Mouse (Mus musculus) small intestine, adult 2 months (tissue): ENCODE results near the gene Ncoa3. TPM values are rescaled to one million over a fixed set of nuclear protein-coding genes. Genes with fewer than 3 reads are reported as not detected.
A peak's percentile ranks its signal among the peaks of the same experiment; 100 is the strongest.

Source experiments
- H3K27ac ChIP-seq: fragments of 200-500 bp; 2 replicates; pipeline ENCODE4 v1.5.1; 2012; ENCODE audit warnings: low read depth, low read length, control low read depth, inconsistent platforms; ENCODE audit not compliant: insufficient read depth
- H3K27me3 ChIP-seq: fragments of 200-500 bp; 2 replicates; pipeline ENCODE4 v1.6.1; 2012; ENCODE audit warnings: mild to moderate bottlenecking, moderate library complexity, low read length, inconsistent platforms; ENCODE audit not compliant: control insufficient read depth, insufficient read depth
- H3K36me3 ChIP-seq: fragments of 200-500 bp; 2 replicates; pipeline ENCODE4 v1.6.1; 2012; ENCODE audit warnings: mild to moderate bottlenecking, low read length, control low read depth, inconsistent platforms; ENCODE audit not compliant: control insufficient read depth, insufficient read depth
- H3K4me1 ChIP-seq: fragments of 200-500 bp; 2 replicates; pipeline ENCODE4 v1.6.1; 2012; ENCODE audit warnings: low read length, inconsistent platforms, mixed read lengths; ENCODE audit not compliant: control insufficient read depth, insufficient read depth, insufficient read length
- H3K4me3 ChIP-seq: fragments of 200-500 bp; 2 replicates; pipeline ENCODE4 v1.5.1; 2012; ENCODE audit warnings: low read depth, mild to moderate bottlenecking, control low read depth, inconsistent platforms, low read length, moderate library complexity
- CTCF ChIP-seq: fragments of 200-500 bp; IDR thresholded peaks from 2 replicates; pipeline ENCODE4 v1.5.1; 2012; ENCODE audit warnings: low read depth, mild to moderate bottlenecking, control low read depth, inconsistent platforms, low read length, moderate library complexity, mixed read lengths; ENCODE audit not compliant: insufficient replicate concordance, insufficient read length; ENCODE audit errors: extremely low read depth
- POLR2A ChIP-seq: fragments of 200-500 bp; IDR thresholded peaks from 2 replicates; pipeline ENCODE4 v1.6.1; 2012; ENCODE audit warnings: low read depth, mild to moderate bottlenecking, control low read depth, inconsistent platforms, low read length, moderate library complexity
- WGBS: fragments of 180-500 bp; shearing (Covaris S2); methylation state at CpG from one replicate; pipeline ENCODE4 v1.1.7; 2018; 5-methylcytosine and 5-hydroxymethylcytosine counted together
- polyA plus RNA-seq: library from polyadenylated mRNA; depleted of rRNA; stranded (reverse); fragments of >200 nt; gene quantifications from 2 replicates; pipeline ENCODE4 v1.2.3, GENCODE M21; 2012

Ncoa3 gene
- polyA plus RNA-seq, 1 experiment, result 20.1 TPM

DNA sequence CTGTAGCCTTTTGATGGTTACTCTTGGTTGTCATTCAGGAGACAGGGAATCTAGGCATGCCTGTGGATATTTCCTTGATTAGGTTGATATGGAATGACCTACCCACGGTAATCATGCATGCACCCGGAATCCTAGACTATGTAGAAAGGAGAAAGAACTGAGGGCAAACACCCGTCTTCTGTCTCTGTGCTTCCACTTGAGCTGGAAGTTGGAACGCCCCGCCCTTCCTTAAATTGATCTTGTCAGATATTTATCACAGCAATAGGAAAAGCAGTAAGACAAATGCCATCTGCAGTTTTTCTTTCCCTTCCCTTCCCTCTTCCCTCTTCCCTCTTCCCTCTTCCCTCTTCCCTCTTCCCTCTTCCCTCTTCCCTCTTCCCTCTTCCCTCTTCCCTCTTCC is 33.5 kb downstream of the Ncoa3 start:
- H3K4me1 ChIP-seq, result peaks cover 33% of the 10 kb centered on the region; the same call in 1 of the 2 replicates
- no peak overlapping the region for H3K4me3 ChIP-seq
- H3K36me3 ChIP-seq, result no peaks in the 10 kb centered on the region
- no peaks in the 10 kb centered on the region for H3K27me3 ChIP-seq
- TF ChIP-seq POLR2A, result no peak
- WGBS, result 42% methylated on average over 5 of the region's 5 CpGs
- no peak overlapping the region for H3K27ac ChIP-seq

- WGBS, result 81% methylated on average over 3 of the region's 3 CpGs
These were observed 35.4 kb downstream of the Ncoa3 start for GRCm38 (mm10) chr2:166027834-166028233.

GRCm38 (mm10) chr2:166029232-166029631 is 36.8 kb downstream of the Ncoa3 start:
- H3K36me3 ChIP-seq, result no peaks in the 10 kb centered on the region
- no peak overlapping the region for H3K4me3 ChIP-seq
- H3K27me3 ChIP-seq, result no peaks in the 10 kb centered on the region
- TF ChIP-seq CTCF (no peak), POLR2A (no peak)
- H3K4me1 ChIP-seq, result peaks cover 17% of the 10 kb centered on the region; the same call in 1 of the 2 replicates
- WGBS, result 23% methylated on average over 4 of the region's 4 CpGs
- H3K27ac ChIP-seq, result no peak overlapping the region

More at GRCm38 (mm10) chr2:166027834-166028233, 35.4 kb downstream of the Ncoa3 start:
- no peak overlapping the region; the same call in 1 of the 2 replicates for H3K27ac ChIP-seq
- TF ChIP-seq POLR2A, result no peak
- no peak for TF ChIP-seq CTCF
- no peaks in the 10 kb centered on the region for H3K36me3 ChIP-seq
- no peaks in the 10 kb centered on the region for H3K27me3 ChIP-seq
- peaks cover 22% of the 10 kb centered on the region; the same call in 1 of the 2 replicates for H3K4me1 ChIP-seq
- no peak overlapping the region for H3K4me3 ChIP-seq

DNA sequence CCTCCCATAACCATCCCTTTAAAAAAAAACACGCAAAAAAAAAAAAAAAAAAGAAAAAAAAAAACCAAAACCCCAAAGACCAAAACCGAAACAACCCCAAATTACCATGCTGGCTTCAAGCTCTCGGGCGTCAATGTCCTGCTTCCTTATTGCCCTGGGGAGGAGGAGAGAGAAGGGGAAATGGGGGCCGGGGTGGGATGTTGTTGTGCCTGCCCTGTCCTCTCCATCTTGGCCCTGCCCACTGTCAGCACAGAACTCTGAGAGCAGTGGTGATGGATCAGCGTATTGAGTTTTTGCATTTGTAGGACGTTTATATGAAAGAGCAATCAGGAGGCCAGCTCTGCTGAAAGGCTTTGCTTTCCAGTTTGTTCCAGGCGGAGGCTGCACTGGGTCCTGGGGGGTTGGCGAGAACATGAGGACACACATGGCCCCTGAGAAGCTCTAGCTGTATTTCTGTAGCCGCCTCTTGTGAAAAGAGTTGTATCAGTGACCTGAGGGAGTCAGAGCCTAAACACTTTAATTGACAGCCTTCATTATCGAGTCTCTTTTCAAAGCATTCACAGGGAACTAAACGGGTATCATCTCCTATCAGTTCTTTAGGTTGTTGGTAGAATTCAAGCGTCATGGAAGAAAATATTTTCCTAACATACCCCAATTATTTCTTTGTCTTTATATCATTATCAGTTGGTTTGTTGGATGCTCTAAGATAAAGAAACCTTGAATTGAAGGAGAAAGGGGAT is 38.0 kb downstream of the Ncoa3 start:
- H3K4me3 ChIP-seq, result peak overlapping the region; percentile 54
- WGBS, result under 1% methylated on average over 13 of the region's 13 CpGs
- peaks cover 16% of the 10 kb centered on the region; the same call in 1 of the 2 replicates for H3K4me1 ChIP-seq
- TF ChIP-seq CTCF, result no peak
- TF ChIP-seq POLR2A, result no peak
- H3K27me3 ChIP-seq, result no peaks in the 10 kb centered on the region
- peaks cover 4% of the 10 kb centered on the region; the same call in 1 of the 2 replicates for H3K36me3 ChIP-seq
- peak overlapping the region; percentile 95 for H3K27ac ChIP-seq

DNA sequence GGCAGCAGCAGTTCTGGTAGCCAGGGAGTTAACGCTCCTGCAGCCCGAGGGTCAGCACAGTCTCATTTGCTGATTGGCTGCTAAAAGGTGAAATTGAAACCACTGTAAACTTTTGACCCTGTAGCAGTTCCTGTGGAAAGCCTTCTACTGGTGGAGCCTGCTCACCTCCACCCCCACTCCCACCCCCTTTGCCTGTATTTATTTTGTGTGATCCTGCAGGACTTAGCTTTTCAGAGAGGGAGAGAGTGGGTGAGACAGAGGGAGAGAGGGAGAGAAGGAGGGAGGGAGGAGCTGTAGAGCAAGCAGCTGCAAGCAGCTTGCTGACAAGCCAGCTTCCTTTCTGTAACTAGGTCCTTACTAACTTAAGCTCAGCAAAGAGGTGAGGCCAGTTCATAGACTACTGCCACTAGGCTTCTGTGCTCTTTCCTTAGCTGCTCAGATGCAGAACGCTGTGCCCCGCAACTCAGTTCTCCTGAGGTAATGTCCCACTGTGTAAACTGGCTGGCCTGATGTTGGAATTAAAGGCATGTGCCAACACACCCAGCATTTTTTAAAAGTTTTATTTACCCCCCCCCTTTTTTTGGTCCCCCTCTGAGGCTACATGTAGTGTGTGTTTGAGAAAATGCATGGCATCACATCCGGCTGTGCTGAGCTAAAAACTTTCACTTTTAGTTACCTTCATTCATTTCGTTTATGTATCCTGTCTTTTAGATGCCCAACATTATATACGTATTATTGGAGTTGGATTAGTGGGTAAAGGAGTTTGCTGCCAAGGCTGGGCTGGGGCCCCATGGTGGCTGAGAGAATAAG is 38.9 kb downstream of the Ncoa3 start:
- peak overlapping the region; percentile 95 for H3K27ac ChIP-seq
- H3K27me3 ChIP-seq, result no peaks in the 10 kb centered on the region
- peaks cover 4% of the 10 kb centered on the region; the same call in 1 of the 2 replicates for H3K36me3 ChIP-seq
- peaks cover 12% of the 10 kb centered on the region; the same call in 1 of the 2 replicates for H3K4me1 ChIP-seq
- TF ChIP-seq POLR2A, result no peak
- TF ChIP-seq CTCF, result no peak
- WGBS, result 8% methylated on average over 7 of the region's 7 CpGs
- H3K4me3 ChIP-seq, result peak overlapping the region; percentile 53

DNA sequence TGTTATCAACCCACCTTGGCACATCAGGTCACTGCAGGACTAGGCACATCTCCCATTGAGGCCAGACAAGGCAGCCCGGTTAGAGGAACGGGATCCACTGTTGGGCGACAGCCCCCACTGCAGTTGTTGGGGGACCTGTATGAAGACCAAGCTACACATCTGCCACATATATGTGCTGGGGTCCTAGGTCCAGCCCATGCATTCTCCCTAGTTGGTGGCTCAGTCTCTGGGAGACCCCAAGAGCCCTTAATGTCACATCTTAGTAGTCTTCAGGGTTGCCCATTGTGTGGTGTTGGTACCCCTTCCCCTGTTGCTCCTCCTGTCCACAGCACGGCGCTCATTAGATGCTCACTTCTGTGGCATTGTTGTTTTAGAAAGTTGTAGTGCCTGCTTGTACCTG is 40.2 kb downstream of the Ncoa3 start:
- 91% methylated on average over 5 of the region's 5 CpGs for WGBS
- TF ChIP-seq POLR2A, result no peak
- no peak for TF ChIP-seq CTCF

More for the DNA sequence above, 40.2 kb downstream of the Ncoa3 start:
- H3K4me3 ChIP-seq, result no peak overlapping the region
- no peak overlapping the region for H3K27ac ChIP-seq
- peaks cover 6% of the 10 kb centered on the region; the same call in 1 of the 2 replicates for H3K36me3 ChIP-seq
- H3K27me3 ChIP-seq, result no peaks in the 10 kb centered on the region
- peaks cover 11% of the 10 kb centered on the region; the same call in 1 of the 2 replicates for H3K4me1 ChIP-seq
